Mouse (Mus musculus): ENCODE data around the gene Tank. TPM values are rescaled to one million over a fixed set of nuclear protein-coding genes. Genes with fewer than 3 reads are reported as not detected.

Tank gene
- polyA plus RNA-seq, 1 experiment from 2014 or later = 28.9 TPM

GRCm38 (mm10) chr2:61630864-61631555 lies 52.6 kb downstream of the Tank start:
- 76% methylated on average over 3 of the region's 3 CpGs for WGBS
- no peak overlapping the region for H3K4me2 ChIP-seq (replicated peaks)

GRCm38 (mm10) chr2:61635099-61635498 lies 56.7 kb downstream of the Tank start:
- Histone ChIP-seq H3K27me3 (no peaks in the 10 kb centered on the region), H3K36me3 (no peaks in the 10 kb centered on the region), H3K4me2 (replicated peaks) (no peak overlapping the region), H3K4me3 (no peak overlapping the region), H3K4me1 (no peaks in the 10 kb centered on the region), H3K9ac (replicated peaks) (no peak overlapping the region), H3K27ac (replicated peaks) (no peak overlapping the region), H3K9me3 (no peaks in the 10 kb centered on the region)
- 95% methylated on average over 1 of the region's 1 CpGs for WGBS
- ATAC-seq (replicated peaks) = no peak

More at GRCm38 (mm10) chr2:61630864-61631555, 52.6 kb downstream of the Tank start:
- H3K27ac ChIP-seq (replicated peaks) = no peak overlapping the region
- no peaks in the 10 kb centered on the region for H3K9me3 ChIP-seq
- ATAC-seq (replicated peaks) = no peak
- peaks cover 9% of the 10 kb centered on the region; the same call in 1 of the 2 replicates for H3K36me3 ChIP-seq
- no peak overlapping the region for H3K9ac ChIP-seq (replicated peaks)
- H3K27me3 ChIP-seq = no peaks in the 10 kb centered on the region
- H3K4me1 ChIP-seq = no peaks in the 10 kb centered on the region
- H3K4me3 ChIP-seq = no peak overlapping the region

- Histone ChIP-seq H3K27ac (replicated peaks) (no peak overlapping the region), H3K4me3 (no peak overlapping the region), H3K4me2 (replicated peaks) (no peak overlapping the region), H3K9me3 (no peaks in the 10 kb centered on the region), H3K4me1 (no peaks in the 10 kb centered on the region), H3K27me3 (no peaks in the 10 kb centered on the region), H3K9ac (replicated peaks) (no peak overlapping the region), H3K36me3 (no peaks in the 10 kb centered on the region)
- WGBS = 69% methylated on average over 6 of the region's 6 CpGs
- ATAC-seq (replicated peaks) = no peak
Measured at GRCm38 (mm10) chr2:61638182-61638581, 59.8 kb downstream of the Tank start.

GRCm38 (mm10) chr2:61642452-61643368 lies 64.3 kb downstream of the Tank start:
- no peaks in the 10 kb centered on the region for H3K9me3 ChIP-seq
- no peak overlapping the region for H3K4me2 ChIP-seq (replicated peaks)
- peak; percentile 89 for ATAC-seq (replicated peaks)
- WGBS = 49% methylated on average over 6 of the region's 6 CpGs
- no peak overlapping the region for H3K4me3 ChIP-seq
- no peaks in the 10 kb centered on the region for H3K36me3 ChIP-seq
- no peaks in the 10 kb centered on the region; the same call in 1 of the 2 replicates for H3K4me1 ChIP-seq
- H3K9ac ChIP-seq (replicated peaks) = no peak overlapping the region
- no peaks in the 10 kb centered on the region for H3K27me3 ChIP-seq
- H3K27ac ChIP-seq (replicated peaks) = no peak overlapping the region

- Histone ChIP-seq H3K9me3 (no peaks in the 10 kb centered on the region), H3K4me1 (peaks cover 9% of the 10 kb centered on the region), H3K4me2 (replicated peaks) (no peak overlapping the region), H3K4me3 (no peak overlapping the region), H3K27ac (replicated peaks) (peak overlapping the region; percentile 46; the same call in 1 of the 2 replicates), H3K36me3 (no peaks in the 10 kb centered on the region), H3K27me3 (no peaks in the 10 kb centered on the region), H3K9ac (replicated peaks) (no peak overlapping the region)
- no peak for ATAC-seq (replicated peaks)
- WGBS = 56% methylated on average over 4 of the region's 4 CpGs
Measured at GRCm38 (mm10) chr2:61651206-61651605, 72.8 kb downstream of the Tank start.

GRCm38 (mm10) chr2:61651640-61652039 lies 73.3 kb downstream of the Tank start:
- no peak for ATAC-seq (replicated peaks)
- H3K9ac ChIP-seq (replicated peaks) = no peak overlapping the region
- H3K4me1 ChIP-seq = peaks cover 10% of the 10 kb centered on the region
- H3K27ac ChIP-seq (replicated peaks) = peak overlapping the region; percentile 46; the same call in 1 of the 2 replicates
- WGBS = 82% methylated on average over 3 of the region's 3 CpGs
- no peaks in the 10 kb centered on the region for H3K9me3 ChIP-seq
- H3K4me3 ChIP-seq = no peak overlapping the region
- H3K27me3 ChIP-seq = no peaks in the 10 kb centered on the region
- H3K36me3 ChIP-seq = no peaks in the 10 kb centered on the region
- H3K4me2 ChIP-seq (replicated peaks) = no peak overlapping the region

- ATAC-seq (replicated peaks) = peak; percentile 20
Measured at GRCm38 (mm10) chr2:61655046-61655381, 76.6 kb downstream of the Tank start.

GRCm38 (mm10) chr2:61655382-61656281 lies 77.2 kb downstream of the Tank start:
- ATAC-seq (replicated peaks) = peak; percentile 83
- Histone ChIP-seq H3K9me3 (no peaks in the 10 kb centered on the region), H3K27ac (replicated peaks) (peak overlapping the region; percentile 100), H3K27me3 (no peaks in the 10 kb centered on the region), H3K36me3 (no peaks in the 10 kb centered on the region), H3K4me3 (peak overlapping the region; percentile 61), H3K4me1 (peaks cover 36% of the 10 kb centered on the region), H3K9ac (replicated peaks) (peak overlapping the region; percentile 94), H3K4me2 (replicated peaks) (peak overlapping the region; percentile 94)
- under 1% methylated on average over 46 of the region's 46 CpGs for WGBS

More at GRCm38 (mm10) chr2:61655046-61655381, 76.6 kb downstream of the Tank start:
- H3K4me1 ChIP-seq = peaks cover 34% of the 10 kb centered on the region
- H3K9me3 ChIP-seq = no peaks in the 10 kb centered on the region
- 8% methylated on average over 12 of the region's 12 CpGs for WGBS
- peak overlapping the region; percentile 61 for H3K4me3 ChIP-seq
- no peaks in the 10 kb centered on the region for H3K27me3 ChIP-seq
- peak overlapping the region; percentile 94 for H3K9ac ChIP-seq (replicated peaks)
- peak overlapping the region; percentile 100 for H3K27ac ChIP-seq (replicated peaks)
- peak overlapping the region; percentile 94 for H3K4me2 ChIP-seq (replicated peaks)
- H3K36me3 ChIP-seq = no peaks in the 10 kb centered on the region

GRCm38 (mm10) chr2:61656421-61657411 lies 78.3 kb downstream of the Tank start:
- Histone ChIP-seq H3K9ac (replicated peaks) (peak overlapping the region; percentile 94), H3K27ac (replicated peaks) (peak overlapping the region; percentile 100), H3K4me1 (peaks cover 37% of the 10 kb centered on the region), H3K9me3 (no peaks in the 10 kb centered on the region), H3K4me2 (replicated peaks) (peak overlapping the region; percentile 94), H3K36me3 (no peaks in the 10 kb centered on the region), H3K4me3 (peak overlapping the region; percentile 61), H3K27me3 (no peaks in the 10 kb centered on the region)
- under 1% methylated on average over 84 of the region's 85 CpGs for WGBS
- ATAC-seq (replicated peaks) = peak; percentile 95

GRCm38 (mm10) chr2:61659254-61659653 lies 80.9 kb downstream of the Tank start:
- no peaks in the 10 kb centered on the region for H3K9me3 ChIP-seq
- no peak overlapping the region for H3K4me2 ChIP-seq (replicated peaks)
- no peak overlapping the region for H3K4me3 ChIP-seq
- 63% methylated on average over 2 of the region's 2 CpGs for WGBS
- H3K36me3 ChIP-seq = no peaks in the 10 kb centered on the region
- no peak overlapping the region for H3K9ac ChIP-seq (replicated peaks)
- ATAC-seq (replicated peaks) = no peak
- peaks cover 56% of the 10 kb centered on the region for H3K4me1 ChIP-seq
- peak overlapping the region; percentile 66 for H3K27ac ChIP-seq (replicated peaks)
- H3K27me3 ChIP-seq = no peaks in the 10 kb centered on the region

GRCm38 (mm10) chr2:61662833-61663232 lies 84.4 kb downstream of the Tank start:
- H3K9me3 ChIP-seq = no peaks in the 10 kb centered on the region
- peak overlapping the region; percentile 86 for H3K27ac ChIP-seq (replicated peaks)
- no peak overlapping the region for H3K4me3 ChIP-seq
- no peak overlapping the region for H3K9ac ChIP-seq (replicated peaks)
- H3K4me1 ChIP-seq = peaks cover 39% of the 10 kb centered on the region
- WGBS = 62% methylated on average over 10 of the region's 10 CpGs
- ATAC-seq (replicated peaks) = no peak
- H3K27me3 ChIP-seq = no peaks in the 10 kb centered on the region
- no peak overlapping the region for H3K4me2 ChIP-seq (replicated peaks)
- H3K36me3 ChIP-seq = no peaks in the 10 kb centered on the region

All from forebrain, embryonic 15.5 days (tissue).